Mouse (Mus musculus) urinary bladder, postnatal 4 days (tissue): ENCODE results near the gene Taar9.
"Not testable (repeated sequence)": the region's sequence is repeated elsewhere in the genome, so short reads cannot be mapped to it uniquely, and the experiment has no call there.

Experiments used
- DNase-seq, 2 experiments: peaks; one replicate each; pipeline ENCODE4 v3.0.0; 2021 to 2022; ENCODE audit warnings: low spot score in 2 of 2

The Taar9 gene

DNA sequence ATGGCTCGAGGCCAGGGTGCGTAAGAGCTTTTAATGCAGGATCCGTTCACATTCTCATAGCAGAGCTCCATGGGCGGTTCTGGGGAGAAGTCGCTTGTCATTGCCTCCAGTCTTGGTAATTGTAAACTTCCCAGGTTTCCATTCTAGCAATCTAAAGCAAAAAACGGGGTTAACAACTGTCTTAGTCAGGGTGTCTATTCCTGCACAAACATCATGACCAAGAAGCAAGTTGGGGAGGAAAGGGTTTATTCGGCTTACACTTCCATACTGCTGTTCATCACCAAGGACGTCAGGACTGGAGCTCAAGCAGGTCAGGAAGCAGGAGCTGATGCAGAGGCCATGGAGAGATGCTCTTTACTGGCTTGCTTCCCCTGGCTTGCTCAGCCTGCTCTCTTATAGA is at the start of gene Taar9:
Taar9 (minus strand) TSS at position 101 of the 400 bp plus-strand sequence.
- DNase-seq, result not testable (repeated sequence)

DNA sequence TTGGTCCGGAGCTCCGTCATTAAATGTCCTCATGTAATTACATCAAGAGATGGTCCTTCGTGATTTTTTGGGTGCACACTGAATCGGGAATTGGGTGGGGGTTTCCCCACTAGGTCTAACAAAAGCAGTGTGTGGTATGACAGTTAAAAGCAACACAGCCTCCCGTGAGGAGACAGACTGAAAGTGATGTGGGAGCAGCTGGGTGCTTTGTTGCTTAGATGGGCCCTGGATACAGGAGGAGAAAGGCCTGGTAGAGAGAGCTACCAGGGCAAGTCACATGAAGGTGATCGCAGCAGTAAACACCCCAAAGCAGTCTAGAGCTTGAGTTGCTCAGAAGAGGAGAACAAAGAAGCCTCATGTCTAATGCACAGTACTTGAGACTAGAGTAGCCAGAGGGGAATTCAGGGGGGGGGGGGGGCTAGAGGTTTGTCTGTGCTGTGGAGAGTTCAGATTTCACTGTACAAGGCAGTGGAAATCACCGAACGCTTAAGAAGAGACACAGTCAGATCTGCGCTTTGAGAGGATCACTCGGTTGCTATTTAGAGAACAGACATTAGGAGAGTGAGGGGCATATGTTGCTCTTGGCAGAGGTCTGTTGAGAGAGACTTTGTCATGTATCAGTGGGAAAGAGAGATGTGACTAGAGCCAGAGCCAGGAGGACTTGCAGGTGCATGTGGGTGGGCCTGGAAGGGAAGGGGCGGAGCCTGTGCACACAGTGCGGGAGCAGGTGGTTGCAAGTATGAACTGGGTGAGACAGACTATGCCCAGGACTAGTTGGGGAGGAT is 49.3 kb upstream of the Taar9 start:
- no peak for DNase-seq

DNA sequence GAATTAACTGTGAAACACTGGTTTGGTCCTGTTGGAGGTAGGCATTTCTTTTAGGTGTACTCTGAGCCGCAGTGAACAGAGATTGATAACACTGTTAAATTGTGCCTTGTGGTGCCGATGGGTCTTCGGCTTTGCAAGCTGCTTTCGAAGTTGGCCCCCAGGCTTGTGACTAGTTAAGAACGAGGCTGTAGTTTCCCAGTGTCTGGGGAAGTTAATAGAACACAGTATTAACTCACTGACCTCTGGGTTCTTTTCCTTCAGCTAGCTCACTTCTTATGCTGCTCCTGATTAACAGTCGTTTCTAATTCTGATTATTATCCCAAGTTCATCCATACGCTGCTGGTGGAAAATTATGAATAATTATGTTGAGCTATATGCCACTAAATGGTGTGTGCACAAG is 40.8 kb upstream of the Taar9 start:
- DNase-seq, result no peak

DNA sequence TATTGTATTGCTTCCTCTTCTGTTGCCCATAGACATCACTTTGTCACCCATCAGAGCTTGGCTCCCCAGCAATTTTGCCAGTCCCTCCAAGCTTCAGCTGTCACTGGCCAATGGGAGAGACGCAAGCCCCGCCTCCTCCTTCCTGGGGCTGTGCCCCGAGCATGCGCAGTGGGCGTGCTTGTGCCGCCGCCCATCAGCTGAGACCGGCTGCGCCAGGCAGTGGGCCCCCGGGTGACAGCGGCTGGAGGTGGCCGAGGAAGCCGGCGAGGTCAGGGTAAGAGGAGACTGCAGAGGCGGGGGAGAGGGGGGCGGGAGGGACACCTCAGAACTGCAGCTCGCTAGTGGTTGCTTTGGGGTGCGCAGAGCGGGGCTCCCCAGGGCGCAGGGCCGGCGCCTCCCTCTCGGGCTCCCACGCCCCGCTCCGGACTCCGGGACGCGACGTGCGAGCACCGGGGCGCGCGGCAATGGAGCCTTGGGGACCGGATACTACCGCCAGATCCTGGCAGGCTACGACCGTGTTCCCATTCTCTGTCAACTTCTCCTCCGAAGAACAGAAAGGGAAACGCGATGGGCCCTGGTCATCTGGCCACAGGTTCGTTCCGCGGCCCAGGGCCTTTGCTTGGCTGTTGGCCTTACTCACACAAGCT is 39.9 kb upstream of the Taar9 start, which contains the start of gene Stx7:
Stx7 (plus strand) TSS at position 168 of the 647 bp plus-strand sequence.
- peak; percentile 88 to 90 for DNase-seq

DNA sequence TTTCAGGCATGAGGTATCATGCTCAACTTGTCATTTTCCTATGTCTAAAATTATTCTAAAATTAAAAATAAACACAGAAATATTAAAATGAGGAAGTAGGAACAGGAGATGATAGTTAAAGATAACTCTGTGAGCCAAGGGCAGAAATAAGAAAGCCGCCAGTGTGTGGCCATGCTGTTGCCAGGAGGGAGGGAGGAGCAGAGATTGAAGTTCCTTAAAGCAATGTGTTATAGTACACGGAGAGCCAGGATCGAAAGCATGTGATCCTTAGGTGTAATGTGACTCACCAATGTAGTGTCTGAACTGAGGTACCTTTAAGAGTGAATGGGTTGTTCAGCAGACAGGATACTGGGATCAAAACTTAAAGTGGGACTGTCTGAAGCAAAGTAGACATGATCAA is 33.4 kb upstream of the Taar9 start:
- no peak for DNase-seq

DNA sequence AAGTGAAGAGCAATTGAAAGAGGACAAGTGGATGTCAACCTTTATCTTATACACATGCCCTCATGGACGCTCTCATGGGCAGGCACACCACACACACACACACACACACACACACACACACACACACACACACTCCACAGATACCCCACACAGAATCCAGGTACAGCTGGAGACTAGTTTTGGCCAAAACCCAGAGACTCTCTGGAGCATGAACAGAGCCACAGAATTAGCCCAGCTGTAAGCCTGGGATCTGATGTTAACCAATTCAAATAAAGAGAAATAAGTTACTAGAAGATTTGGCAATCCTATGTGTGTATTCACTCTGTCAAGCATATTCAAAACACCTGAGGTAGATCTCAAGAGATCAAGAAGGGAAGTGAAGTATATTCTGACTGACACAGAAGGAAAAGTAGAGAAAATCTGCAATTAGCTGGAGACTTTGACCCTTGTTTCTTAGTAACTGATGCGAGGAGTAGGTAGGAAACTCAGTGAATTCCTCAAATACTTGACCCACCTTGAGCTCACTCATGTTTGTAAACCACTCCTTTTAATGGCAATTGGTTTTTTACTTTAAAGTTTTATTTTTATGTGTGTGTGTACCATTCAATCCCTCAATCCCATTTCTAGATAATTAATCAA is 29.4 kb upstream of the Taar9 start:
- no peak for DNase-seq

DNA sequence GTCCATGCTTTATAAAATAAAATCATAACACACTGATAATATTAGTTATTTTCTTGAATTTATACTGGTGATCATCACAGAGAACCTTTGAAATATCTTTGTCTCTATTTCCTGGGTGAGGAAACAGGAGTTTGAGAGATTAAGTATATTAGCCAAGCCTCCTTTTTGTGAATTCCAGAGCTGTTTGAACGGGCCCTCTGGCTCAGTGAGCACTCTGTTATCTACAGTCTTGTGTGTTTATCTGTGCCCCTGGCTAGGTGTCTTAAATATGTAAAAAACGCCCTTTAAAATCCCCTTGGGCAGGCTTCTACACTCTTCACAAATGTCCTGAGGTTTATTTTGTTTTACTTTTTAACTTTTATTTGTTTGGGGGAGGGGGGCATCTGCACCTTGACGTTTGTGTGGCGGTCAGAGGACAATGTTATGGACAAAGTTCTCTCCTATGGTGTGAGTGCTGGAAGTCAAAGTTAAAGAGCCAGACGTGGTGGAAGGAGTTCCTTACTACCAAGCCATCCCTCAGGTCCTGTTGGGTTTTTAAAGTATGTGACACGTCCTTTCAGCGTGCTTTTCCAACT is 24.8 kb upstream of the Taar9 start:
- no peak for DNase-seq

DNA sequence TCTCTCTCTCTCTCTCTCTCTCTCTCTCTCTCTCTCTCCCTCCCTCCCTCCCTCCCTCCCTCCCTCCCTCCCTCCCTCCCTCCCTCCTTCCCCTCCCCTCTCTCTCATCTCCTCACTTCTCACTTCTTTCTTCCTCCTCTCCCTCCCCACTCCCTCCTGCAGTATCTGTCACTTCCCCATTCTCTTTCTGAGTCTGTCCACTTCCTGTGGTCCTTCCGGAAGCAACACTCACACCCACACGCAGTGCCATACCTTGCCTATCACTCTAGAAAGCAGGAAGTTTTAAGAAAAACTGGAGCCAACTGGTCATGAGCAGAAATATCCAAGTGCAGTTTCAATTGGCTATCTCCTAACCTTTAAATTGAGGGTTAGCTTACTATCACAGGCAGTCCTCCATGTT is 23.8 kb upstream of the Taar9 start:
- DNase-seq, result no peak

DNA sequence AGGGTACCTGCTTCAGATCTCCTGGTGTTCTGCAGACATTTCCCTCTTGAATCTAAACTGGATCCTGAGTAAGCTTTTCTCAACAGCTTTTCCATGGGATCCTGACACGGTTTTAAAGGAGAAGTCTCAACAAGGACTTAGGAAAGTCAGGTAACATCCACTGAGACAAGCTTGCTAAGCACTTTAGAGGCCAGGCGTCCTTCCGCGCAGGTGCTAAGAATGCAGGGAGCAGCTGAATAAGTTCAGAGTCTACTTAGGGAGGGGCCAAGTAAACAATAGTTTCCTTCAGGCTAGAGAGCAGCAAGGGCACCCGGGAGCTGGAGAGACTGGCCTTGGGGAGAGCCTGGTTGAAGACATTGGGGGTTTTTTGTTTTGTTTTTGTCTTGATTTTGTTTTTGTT is 22.9 kb upstream of the Taar9 start:
- no peak for DNase-seq

DNA sequence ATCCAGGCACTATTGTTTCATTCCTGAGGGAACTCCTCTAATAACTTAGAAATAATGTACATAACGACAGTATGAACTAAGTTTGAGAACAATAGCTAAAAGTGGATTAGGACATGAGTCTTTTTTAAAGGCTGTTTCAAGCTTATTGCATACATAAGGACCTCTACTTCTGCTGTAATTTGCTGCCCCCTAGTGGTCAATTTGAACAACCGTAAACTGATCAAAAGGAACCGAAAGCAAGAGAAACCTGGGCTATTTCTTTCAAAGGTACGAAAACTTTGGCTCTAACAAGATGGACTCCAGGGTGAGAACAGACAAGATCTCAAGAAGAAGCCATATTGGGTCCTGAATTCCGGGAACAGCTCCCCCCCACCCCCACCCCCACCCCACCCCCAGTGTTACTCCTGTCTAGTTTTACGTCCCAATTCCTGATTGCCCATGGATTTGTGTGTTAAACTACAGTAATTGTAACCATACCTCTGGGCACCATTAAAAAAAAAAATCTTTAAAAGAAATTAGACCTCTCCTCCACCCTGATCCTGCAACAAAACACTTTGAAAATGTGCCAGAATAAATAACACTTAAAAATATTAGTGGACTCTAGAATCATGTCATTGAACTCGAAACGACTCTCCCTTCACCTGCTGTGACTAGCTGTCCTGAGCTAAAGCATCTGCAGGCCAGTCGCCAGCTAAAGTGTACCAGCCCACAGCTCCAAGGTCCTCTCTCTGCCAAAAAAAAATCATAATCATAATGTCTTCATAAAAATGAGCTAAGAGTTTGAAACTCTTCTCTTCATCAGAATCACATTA is 22.3 kb upstream of the Taar9 start:
- no peak for DNase-seq

DNA sequence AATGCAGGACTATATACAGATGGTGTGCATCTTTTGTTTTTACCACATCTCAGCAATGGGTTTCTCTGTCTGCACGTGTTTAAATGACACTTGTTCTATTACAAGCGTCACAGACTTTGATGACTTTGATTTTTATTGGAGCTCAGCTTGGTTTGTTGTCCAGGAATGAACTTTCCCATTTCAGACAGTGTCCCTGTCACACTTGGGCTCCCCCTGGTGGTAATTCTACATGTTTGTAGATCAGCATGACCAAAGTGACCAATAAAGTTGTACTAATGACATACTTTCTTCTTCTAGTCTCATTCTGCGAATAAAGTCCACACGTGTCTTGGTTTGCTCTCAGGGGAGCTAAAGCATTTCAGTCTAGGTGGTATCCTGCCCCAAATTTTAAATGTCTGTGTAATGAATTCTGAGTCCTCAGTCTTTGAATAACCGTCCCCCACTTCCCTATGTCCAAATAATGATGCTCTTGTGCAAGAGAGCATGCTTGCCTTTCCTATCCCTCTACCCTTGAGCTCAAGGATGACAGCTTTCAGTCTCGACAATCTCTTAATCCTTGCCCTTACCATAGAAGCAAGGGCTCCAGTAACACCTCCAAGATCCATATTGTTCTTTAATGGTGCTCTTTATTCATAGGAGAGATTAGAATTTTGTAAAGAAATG is 1.9 kb upstream of the Taar9 start:
- DNase-seq, result no peak

DNA sequence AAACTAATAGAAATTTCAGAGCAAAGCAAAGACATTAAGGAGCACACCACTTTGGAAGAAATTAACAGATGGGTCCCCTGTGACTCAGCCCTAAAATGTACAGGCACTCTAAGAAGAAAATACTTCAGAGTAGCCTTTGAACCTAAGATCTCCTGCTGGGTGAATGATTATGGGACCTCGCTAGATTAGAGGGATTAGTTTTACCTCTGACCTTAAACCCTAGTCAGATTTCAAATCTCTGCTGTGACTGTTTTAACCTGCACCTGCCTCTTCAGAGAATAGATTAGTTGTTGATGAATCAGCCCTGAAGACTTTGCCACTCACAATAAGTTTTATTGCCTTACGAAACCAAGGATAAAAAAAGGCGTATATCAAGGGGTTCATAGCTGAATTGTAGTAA is 1.1 kb downstream of the Taar9 start:
- no peak for DNase-seq

DNA sequence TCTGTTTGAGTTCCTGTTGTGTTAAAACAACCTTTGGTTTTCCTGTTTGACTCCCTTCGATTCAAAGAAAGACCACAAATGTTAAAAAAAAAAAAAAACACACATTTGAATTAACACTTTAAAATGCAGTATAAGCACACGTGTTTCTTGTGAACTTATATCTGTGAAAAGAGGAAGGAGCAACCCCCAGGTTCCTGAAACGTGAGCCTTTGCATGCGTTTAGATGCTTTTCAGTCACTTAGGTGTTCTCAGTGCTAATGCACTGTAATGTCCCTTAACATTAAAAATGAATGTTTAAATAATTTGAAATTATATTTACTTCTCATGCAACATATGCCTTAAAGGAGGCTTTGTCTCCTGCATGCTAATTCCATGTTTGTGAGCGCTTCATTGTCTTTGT is 1.6 kb downstream of the Taar9 start:
- DNase-seq, result no peak

DNA sequence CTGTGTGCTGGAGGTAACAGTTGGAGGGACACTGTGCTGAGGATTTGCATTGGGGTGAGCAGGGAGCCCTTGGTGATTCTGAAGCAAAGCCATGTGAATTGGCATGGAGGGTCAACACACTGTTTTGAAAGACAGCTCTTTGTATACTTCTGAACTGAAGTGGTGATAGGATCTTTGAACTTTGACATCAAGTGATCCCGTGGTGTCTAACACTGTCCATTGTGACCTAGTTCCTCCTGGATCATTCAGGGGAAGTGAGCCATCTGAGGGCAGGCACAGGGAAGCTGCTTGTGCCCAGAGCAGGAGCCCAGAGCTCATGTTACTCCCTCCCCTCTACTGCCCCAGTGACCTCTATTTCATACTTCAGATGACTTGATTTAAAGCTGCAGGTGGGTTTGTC is 6.0 kb downstream of the Taar9 start:
- not testable (repeated sequence) for DNase-seq

DNA sequence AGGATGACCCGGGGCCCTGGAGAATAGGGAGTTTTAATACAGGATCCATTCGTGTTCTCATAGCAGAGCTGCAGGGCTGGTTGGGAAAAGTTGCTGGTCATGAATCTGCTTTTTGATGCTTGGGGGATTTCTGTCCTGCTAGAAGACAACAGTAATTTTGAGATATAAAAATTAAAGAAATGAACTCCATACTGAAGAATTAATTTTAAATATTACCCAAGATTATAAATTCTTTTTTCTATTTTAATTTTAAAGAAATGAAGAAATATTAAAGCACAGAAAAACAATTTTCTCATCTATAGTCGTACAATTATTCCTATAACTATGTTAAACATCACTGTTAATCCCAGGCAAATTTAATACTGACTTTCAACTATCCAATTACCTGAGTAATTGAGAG is 7.5 kb downstream of the Taar9 start, which contains the start of gene Taar8c:
Taar8c (minus strand) TSS at position 101 of the 400 bp plus-strand sequence.
- DNase-seq, result not testable (repeated sequence)

DNA sequence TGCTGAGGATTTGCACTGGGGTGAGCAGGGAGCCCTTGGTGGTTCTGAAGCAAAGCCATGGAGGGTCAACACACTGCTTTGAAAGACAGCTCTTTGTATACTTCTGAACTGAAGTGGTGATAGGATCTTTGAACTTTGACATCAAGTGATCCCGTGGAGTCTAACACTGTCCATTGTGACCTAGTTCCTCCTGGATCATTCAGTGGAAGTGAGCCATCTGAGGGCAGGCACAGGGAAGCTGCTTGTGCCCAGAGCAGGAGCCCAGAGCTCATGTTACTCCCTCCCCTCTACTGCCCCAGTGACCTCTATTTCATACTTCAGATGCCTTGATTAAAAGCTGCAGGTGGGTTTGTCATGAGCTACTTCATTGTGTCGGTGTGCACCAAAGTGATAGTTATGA is 12.3 kb downstream of the Taar9 start:
- DNase-seq, result not testable (repeated sequence)

DNA sequence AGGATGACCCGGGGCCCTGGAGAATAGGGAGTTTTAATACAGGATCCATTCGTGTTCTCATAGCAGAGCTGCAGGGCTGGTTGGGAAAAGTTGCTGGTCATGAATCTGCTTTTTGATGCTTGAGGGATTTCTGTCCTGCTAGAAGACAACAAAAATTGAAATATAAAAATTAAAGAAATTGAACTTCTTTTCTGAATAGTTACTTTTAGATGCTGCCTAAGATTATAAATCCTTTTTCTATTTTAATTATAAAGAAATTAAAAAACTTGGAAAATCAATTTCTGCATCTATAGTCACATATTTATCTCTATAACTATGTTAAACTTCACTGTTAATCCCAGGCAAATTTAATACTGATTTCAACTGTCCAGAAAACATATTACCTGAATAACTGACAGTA is 17.1 kb downstream of the Taar9 start, which contains the start of gene Taar8b:
Taar8b (minus strand) TSS at position 101 of the 400 bp plus-strand sequence.
- DNase-seq, result no peak

DNA sequence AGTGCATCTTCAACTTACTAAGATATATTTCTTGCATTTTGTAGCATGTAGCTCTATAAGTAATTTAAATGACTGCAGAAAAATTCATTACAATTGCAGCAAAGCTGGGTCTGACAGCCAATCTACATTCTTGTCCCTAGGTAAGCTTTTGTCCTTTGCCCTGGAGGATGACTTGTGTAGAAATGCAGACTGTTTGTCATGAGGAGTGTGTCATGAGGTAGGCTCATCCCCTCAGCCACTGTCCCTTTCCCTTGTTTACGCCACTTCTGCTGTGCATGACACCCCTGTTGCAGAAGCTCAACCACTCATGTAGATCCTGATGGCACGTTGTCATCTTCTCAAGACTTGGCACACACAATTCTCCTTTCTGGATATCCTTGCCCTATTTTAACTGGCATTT is 22.2 kb downstream of the Taar9 start:
- DNase-seq, result no peak

DNA sequence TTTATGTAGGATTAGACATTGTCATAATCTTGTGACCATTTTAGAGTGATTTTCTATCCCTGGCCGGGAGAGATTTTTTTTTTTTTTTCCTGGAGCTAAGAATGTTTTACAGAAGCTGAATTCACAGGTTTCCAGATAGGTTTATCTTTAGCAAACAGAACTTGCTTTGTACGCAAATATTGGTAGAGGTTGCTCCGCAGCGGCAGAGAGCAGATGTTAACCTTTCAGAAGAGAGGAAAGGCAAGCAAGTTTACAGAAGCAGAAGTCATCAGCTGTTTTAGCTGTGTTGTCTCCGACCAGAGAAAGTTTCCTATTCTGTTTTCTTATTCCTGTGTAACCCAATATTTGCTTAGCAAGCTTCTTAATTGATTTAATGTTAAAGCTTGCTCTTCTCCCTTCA is 22.8 kb downstream of the Taar9 start:
- DNase-seq, result no peak

DNA sequence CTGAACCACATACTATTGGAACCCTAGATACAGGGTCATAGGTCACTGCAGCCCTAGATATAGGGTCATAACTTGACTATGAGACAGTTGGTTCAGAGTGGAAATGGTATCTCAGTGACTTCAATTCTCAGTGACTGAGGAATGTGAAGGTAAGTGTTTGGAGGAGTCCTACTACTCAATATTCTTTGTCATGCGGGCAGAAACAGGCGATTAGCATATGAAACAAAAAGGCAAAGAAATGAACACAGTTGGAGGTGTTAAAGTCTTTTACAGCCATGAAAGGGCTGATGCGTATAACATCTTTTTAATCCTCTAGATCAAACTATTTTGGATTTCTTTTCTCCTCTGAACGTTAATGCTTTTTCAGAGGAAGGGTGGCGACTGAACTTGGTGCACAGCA is 23.4 kb downstream of the Taar9 start:
- DNase-seq, result no peak

DNA sequence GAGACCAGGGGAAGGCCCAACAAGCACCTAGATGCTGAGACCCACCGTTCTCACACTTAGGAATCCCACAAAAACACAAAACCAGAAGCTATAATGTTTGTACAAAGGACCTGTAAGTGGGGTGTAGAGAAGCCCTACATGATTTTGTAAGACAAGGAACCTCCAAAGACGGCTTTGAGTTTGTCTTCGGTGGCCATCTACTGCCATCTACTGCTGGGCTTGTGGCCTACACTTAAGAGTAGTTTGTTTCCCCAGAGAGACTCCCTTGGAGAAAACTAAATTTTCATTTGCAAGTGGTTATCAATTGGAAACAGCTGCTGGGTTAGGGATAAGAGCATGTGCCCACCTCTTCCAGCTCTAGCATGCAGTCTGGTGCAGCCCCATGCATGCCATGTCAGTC is 29.2 kb downstream of the Taar9 start:
- no peak for DNase-seq
